Mouse (Mus musculus) embryo, embryonic 9.5 days (tissue): Measurements from ENCODE around the gene Lif.

Experiments used
- DNase-seq: peaks from one replicate; pipeline ENCODE4 v3.0.0-alpha.2; 2017; ENCODE audit errors: extremely low spot score

Gene Lif

GRCm38 (mm10) chr11:4256846-4257607, at the start of gene Lif:
Gene Lif (plus strand): TSS chr11:4257557.
- no peak for DNase-seq

- no peak for DNase-seq
Observed at GRCm38 (mm10) chr11:4207655-4208054, 49.7 kb upstream of the Lif start.

DNA sequence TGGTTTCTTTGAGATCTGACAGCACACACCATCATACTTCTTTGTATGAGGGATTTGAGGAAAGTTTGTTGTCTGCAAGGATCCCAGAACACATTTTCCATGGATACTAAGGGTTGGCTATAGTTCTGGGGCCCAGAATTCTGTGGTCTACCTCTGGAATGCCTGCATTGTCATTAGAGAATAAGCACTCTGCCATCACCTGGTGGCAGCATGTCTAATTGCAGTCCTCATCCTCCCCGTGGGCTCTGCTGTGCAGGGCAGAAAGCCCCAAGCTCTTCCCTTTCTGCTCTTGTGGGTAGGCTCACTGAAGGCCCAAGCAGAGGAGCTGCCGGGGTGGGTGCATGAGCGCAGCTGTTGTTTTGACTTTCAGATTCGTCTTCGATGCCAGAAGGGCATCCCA, 47.8 kb upstream of the Lif start:
- no peak for DNase-seq

DNA sequence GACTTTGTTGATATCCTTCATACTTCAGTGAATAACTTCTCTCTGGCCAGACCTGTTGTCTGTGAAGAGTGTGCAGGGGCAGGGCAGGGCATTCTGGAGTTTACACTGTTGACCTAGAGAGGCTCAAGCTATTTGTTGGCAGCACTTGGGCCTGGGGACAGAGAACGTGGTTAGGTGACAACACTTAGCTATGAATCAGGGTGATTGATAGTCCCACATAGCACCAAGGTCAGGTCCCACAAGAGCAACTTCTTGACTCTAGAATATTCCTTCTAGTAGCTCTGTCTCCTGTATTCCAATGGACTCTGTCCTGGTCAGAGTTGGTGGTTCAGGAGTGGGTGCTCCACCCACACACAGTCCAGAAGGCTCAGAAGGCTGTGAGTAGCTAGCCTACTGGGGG, 46.6 kb upstream of the Lif start:
- DNase-seq: no peak

GRCm38 (mm10) chr11:4213107-4213506, 44.2 kb upstream of the Lif start:
- no peak for DNase-seq

- no peak for DNase-seq
Observed at GRCm38 (mm10) chr11:4214572-4214971, 42.8 kb upstream of the Lif start.

DNA sequence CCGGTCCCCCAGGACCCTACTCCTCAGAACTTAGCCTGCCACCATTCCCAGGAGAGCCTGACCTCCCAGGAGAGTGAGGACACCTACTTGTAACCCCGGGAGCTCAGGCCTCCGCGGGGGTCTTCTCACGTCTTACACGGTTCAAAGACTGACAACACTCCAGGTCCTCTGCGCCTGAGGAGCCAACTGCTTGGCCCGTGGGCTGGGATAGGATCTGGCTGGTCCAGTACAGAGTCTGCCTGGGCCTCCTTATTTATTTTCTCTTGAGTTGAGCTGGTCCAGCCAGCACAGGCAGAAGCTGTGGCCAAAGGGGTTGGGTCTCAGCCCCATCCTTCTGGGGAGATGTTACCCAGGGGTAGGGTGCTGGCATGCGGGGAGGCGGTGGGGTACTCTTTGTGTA, 42.3 kb upstream of the Lif start:
- DNase-seq: no peak

- no peak for DNase-seq
Observed at GRCm38 (mm10) chr11:4216248-4217000, 40.9 kb upstream of the Lif start.

DNA sequence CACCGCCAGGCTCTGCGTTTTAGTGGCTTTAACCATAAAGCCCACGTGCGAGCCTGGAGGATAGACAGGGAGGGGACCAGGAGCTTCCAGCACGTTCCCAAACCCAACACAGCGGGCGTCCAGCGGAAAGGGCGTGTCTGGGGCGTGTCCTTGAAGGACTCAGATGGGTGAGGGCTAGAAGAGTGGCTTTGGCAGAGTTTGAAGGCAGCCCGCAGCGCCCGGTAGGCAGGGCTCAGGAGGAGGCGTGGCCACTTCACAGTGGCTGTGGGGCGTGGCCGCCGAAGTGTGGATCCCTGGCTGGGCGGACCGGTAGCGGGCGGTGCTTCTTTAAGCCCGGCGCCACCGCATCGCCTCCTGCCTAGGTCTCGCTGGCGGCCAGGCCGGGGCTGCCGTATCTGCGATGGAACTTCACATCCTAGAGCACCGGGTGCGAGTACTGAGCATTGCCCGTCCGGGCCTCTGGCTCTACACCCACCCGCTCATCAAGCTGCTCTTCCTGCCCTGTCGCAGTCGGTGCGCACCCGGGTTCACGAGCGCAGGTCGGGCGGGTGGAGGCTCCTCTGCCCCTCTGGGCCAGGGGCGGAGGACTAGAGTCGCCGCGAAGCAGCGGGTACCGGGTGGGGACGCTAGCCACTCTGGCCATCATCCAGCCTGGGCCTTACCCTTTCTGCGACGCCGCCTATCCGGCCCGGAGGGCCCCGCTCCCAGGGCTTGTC, 39.3 kb upstream of the Lif start, which contains the start of gene Castor1:
Castor1 (plus strand) TSS at position 312 of the 716 bp plus-strand sequence.
- peak; percentile 87 for DNase-seq

GRCm38 (mm10) chr11:4218637-4219036, 38.7 kb upstream of the Lif start:
- no peak for DNase-seq

DNA sequence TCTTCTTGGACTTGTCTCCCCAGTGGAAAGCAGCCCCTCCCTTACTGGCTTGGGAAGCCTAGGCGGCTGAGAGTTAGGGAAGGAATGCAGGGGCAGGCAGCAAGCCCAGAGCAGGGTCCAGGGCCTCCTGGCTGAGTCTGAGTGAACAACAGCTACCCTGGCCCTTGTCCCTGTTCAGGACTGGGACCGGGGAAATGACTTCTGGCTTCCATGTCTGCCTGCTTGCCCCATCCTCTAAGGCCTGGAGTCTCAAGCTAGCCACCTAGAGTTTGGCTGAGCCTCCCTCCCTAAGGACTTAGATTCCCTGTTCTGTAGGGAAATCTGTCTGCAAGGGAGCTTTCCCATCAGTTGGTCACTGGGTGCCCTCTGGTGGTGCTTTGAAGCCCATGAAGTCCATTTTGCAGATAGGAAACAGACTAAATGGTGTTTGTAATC, 38.0 kb upstream of the Lif start:
- peak; percentile 44 for DNase-seq

DNA sequence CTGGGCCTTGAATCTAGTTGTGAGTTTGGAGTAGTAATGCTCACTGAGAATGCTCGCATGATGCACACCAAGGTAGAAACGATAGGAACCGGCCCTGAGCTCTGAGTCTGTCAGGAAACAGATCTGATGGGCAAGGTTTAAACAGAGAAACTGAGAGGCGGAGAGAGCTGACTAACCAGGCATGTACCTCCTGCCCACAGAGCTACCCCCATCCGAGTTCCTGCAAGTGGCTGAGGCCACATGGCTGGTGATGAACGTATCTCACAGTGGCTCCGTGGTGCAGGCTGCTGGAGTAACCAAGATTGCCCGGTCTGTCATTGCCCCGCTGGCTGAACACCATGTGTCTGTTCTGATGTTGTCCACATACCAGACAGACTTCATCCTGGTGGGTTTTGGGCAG, 37.4 kb upstream of the Lif start:
- DNase-seq: no peak

GRCm38 (mm10) chr11:4220443-4221400, 36.6 kb upstream of the Lif start:
- peak; percentile 75 for DNase-seq

GRCm38 (mm10) chr11:4222046-4222950, 35.1 kb upstream of the Lif start:
- DNase-seq: no peak

DNA sequence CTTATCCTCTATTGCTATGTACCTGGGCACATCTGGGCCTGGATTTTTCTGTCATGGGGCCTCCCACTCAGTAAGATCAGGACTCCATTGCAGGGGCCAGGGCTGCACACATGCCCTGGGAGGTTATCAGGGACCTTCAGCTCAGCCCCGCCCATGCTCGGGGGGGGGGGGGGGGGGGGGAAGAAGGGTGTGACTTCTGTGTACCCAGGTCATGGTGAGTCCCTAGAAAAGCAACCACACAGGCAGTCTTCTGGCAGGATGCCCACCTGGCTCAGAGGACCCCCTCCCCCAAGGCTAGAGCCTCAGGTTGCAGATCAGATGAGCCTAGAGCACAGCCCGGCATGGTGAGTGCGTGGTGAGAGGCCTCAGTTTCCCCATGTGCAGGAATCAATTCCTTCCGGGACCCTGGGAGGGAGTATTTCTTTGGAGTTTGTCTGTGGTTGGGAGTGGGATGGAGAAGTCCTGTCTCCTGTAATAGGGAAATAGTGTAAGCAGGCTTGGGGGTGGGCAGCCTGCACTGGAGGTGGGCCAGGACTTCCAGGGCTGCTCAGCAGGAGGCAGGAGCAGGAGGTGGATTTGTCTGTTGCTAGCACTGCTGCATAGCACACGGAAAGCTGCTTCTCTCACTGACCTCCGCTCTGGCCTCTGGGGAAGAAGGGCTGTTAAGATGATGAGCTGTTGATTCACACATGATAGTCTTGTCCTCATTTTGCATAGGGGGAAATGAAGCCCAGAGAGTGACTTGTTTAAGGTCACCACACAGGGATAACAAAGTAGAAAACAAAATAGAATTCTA, 33.8 kb upstream of the Lif start:
- DNase-seq: no peak

DNA sequence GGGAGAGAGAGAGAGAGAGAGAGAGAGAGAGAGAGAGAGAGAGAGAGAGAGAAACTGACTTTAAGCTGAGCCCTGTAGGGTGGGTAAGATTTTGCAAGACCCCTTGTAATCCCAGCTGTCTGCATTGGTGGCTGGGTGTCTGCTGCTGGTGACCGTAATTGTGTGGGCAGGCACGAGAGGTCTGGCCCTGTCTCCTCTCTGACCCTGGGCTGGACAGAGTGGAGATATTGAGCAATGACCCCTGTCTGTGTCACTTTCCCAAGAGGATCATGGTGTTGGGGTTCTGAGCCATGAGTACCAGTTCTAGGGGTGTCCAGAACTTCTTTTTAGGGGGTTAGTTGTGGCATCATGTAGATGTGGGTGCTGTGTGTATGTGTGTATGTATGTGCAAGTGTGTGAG, 33.1 kb upstream of the Lif start:
- no peak for DNase-seq

- no peak for DNase-seq
Observed at GRCm38 (mm10) chr11:4226569-4227325, 30.6 kb upstream of the Lif start.

DNA sequence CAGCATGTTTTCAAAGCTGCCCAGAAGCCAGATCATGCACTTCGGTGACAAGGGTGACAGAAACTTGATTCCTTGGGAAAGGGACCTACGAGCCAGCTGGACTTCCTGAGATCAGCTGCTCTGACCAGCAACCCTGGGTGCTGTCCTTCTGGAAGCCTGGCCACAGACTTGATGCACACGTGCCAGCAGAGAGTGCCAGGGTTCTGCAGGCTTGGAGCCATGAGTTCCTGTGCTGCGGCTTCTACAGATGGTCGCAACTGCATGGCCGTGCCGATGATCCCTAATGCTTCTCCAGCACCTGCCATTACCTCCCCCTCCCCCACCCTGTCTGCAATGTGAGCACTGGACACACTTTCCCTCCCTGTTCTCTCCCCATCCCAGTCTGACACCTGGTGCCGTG, 28.9 kb upstream of the Lif start:
- DNase-seq: no peak

GRCm38 (mm10) chr11:4229841-4230240, 27.5 kb upstream of the Lif start:
- no peak for DNase-seq
